Mouse (Mus musculus): ENCODE measurements around the gene Pxn.

- TF ChIP-seq FOSL1 (IDR thresholded peaks at IDR 0.05; ENCODE audit: insufficient read depth, low read length, poor library complexity, severe bottlenecking), result no peak
- TF ChIP-seq CTCF (IDR thresholded peaks at IDR 0.05; ENCODE audit: control insufficient read depth, insufficient read depth, insufficient read length), result no peak
- TF ChIP-seq USF1 (IDR thresholded peaks at IDR 0.05; ENCODE audit: low read depth), result no peak
- no peak for TF ChIP-seq CEBPB (IDR thresholded peaks at IDR 0.05; ENCODE audit: low read depth)
These were observed 68.5 kb downstream of the Pxn start for GRCm38 (mm10) chr5:115574992-115575391.
